Mouse (Mus musculus): ENCODE measurements at regions not wholly inside any gene's neighbourhood (a gene's known extent, or its start where the extent isn't known, plus 50 kb on each side); places are given as distances from the start of the nearest gene placed in this dataset.
"Not testable (repeated sequence)": the region's sequence is repeated elsewhere in the genome, so short reads cannot be mapped to it uniquely, and the experiment has no call there.

DNA sequence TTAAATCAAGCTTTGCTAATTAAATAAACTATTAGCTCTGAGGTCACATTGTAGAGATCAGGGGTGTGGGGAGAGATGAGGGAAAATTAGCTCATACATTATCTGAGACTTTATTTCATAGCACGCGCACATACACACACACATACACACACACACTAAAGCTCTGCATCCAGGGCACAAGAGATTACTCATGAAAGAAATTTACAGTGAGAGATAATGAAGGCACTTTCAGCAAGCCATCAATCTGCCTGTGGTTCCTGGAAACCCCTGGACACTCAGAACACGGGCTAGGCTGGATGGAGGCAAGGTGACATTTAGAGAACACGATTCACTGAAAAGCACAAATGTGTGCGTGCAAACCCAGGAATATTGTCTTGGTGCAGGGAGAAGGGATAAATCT, 60.2 kb downstream of the Scg2 start:
- DNase-seq (ENCODE audit: low read depth), result no peak

DNA sequence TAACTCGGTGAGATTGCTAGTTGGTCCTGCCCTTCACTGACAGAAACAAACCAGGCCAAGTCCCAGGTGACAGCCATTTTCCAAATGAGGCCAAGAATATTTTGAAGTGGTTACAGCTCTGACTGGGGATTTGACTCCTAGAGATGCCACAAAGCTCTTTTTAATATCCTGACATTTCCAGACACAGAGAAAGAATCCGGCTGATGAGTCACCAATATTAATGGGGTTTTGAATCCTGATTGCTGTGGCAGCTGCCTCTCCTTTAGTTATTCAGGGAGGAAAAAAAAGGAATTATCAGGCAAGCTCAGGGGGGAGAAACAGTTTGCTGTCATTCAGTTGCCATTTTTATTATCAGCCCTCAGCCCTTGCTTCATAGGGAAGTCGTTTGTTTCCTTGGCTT, 65.1 kb downstream of the Scg2 start:
- no peak for DNase-seq (ENCODE audit: low read depth)

DNA sequence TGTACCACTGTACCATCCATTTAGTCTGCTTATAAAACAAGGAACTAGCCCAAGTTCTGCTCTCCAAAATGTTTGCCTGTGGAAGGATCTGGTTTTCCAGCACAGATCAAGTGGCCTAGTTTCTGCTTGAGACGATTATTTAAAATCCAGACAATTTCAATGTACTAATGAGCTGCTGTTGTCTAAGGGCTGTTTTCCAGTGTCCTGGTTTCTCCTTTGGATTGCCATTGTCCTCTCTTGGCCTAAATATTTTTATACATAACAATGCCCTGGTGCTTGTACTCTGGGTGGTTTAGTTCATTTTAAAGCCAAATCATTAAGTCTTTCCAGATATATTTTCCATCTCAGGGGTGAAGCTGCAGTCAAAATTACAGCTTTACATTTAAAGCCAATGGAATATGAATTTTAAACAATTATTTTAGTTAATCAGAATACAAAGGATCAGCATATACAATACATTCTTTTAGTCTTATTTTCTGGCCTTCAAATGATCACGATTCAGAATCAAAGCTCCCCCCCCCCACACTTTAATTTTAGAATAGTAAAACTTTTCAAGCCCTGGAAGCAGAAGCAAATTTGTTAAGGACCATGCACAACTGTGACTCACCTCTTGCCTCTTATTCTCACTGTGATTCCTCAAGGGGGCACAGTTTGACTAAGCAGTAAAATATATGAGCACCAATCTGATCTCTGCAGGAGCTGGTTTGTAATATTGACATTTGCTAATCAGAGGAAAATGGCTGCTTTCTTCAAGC, 82.5 kb downstream of the Scg2 start:
- DNase-seq (ENCODE audit: low read depth), result no peak

GRCm38 (mm10) chr1:79346511-79346910, 93.4 kb downstream of the Scg2 start:
- DNase-seq (ENCODE audit: low read depth), result no peak

GRCm38 (mm10) chr1:79335480-79336114, 104.3 kb downstream of the Scg2 start:
- no peak for DNase-seq (ENCODE audit: low read depth)

DNA sequence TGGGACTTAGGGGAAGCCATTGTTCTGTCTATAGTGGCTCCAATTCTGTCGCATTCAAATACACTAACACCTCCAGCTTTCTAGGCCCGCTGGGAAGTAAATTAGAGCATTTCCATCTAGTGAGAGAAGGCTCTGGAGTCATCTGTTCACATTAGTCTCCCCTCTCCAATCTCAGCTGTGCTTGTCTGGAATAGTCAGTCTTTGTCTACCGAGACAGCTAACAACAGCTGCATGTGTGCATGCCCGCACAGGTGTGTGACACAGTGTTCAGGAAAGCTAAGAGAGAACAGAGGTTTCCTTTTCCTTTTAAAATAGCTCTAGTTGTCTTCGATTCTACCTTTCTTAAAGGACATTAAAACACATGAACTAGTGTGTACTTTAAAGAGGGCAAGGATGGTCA, 122.7 kb downstream of the Scg2 start:
- DNase-seq (ENCODE audit: low read depth), result no peak

DNA sequence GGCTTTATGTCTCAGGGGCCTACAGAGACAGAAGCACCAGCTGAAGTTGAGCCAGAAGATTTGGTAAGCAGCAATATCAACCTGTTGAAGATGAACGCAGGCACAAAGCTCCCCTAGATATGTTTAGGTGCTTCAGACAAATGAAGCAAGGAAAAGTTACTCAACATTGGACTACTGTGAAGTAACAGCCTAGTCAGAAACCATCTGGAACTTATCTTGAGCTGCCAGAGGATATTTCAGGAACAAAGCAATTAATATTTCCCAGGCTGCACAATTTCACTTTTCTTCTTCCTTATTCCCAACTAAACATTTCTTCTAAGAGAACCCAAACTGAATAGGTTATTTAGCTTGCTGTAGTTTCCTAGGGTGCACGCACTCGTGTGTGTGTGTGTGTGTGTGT, 125.1 kb downstream of the Scg2 start:
- DNase-seq (ENCODE audit: low read depth), result no peak

DNA sequence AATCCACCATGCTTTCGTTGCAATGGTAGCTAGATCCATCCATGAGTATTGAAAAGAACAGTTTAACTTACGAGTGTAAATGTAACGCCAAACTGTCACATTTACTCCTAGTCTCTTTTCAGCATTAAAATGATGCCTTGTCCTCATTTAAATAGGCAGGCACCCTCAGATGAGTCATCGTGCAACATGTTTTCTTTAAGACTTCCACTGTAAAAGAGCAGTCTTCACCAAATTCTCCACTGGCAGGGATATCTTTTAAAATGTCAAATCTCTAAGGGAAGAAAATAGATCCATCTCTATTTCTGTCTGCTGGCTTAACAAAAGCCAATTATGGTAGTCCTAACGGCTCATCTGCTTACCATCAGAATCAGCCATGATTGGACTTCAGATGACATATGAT, 127.8 kb downstream of the Scg2 start:
- DNase-seq (ENCODE audit: low read depth), result no peak

DNA sequence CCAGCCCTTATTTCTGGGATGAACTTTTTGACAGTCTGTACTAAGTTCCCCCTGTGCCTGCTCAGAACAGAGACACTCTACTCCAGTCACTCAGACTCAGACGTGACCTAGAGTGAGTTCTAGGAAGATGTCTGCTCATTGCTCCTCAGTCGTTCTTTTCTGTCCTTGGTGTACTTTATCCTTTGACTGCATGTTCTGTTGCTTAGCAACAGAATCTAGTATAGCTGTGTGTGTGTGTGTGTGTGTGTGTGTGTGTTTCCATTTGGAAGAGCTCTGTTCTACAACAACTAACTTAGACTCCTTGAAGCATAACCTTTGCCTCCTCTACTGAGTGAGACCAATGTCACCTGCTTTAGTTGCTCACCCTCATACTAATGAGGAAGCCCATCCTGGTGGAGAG, 136.3 kb downstream of the Scg2 start:
- no peak for DNase-seq (ENCODE audit: low read depth)

- DNase-seq (ENCODE audit: low read depth), result no peak
Measured at GRCm38 (mm10) chr1:79299639-79300038, 140.3 kb downstream of the Scg2 start.

DNA sequence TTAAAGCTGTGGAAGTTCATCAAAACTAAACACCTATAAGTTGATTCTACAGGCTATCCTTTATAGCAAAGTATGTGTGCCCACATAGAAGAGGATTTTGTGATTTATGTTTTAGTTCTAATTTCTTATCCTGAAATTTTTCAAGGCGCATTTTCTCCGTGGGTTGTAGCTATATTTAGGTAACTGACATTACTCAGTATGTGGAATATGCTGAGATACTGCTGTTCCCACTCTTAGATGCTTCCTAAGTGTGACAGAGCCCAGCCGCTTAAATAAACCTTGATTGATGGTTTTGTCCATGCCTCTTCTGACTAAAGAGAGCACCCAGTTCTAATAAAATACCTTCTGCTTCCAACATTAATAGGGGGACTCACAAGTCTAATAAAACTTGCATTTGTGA, 180.2 kb downstream of the Scg2 start:
- DNase-seq (ENCODE audit: low read depth), result no peak

DNA sequence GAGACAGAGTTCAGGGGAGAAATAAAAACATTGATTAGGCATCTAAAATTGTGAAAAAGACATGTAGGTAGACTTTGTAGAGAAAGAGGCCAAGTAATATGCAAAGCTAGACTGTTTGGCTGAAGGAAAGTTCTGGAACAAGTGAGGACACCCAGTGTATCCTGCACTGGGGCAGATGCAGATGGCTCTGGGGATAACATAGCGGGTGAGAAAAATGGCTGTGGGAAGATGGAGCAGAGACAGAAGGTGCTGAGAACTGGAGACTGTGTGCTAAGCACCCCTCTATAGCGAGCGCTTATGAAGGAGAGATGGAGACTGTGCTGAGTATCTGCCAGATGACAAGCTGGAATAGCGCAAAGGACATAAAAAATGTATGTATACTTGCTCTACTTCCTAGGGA, 226.9 kb downstream of the Scg2 start:
- no peak for DNase-seq (ENCODE audit: low read depth)

DNA sequence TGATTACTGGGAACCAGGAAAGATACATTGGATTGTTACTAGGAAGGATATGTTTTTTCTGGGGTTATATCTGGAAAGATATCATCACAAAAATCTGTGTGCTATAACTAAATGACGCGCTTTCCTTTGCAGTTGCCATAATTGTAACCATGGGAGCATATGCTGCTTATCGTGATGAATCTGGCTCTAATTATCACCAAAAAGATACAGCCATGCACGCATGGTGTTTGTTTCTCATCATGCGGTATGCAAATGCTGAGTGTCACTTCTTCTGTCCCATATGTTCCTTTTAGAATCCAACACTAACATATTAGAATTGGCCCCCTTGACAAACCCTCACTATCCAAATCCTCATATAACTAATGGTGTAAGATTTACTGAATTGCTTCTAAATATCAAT, 227.4 kb downstream of the Scg2 start:
- DNase-seq (ENCODE audit: low read depth), result no peak

DNA sequence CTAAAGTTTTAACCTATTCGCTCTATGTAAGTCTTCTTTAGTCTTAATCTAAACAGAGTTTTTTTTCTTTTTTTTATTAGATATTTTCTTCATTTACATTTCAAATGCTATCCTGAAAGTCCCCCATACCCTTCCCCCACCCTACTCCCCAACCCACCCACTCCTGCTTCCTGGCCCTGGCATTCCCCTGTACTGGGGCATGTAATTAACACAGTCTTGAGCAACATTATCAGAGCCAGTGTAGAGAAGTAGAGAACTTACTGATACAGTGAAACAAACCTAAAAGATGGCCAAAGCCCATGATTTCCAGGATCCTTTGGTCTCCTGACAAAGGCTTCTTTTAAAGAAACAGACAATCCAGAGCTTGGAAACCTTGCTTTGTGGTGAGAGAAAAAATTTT, 227.9 kb downstream of the Scg2 start:
- not testable (repeated sequence) for DNase-seq (ENCODE audit: low read depth)

DNA sequence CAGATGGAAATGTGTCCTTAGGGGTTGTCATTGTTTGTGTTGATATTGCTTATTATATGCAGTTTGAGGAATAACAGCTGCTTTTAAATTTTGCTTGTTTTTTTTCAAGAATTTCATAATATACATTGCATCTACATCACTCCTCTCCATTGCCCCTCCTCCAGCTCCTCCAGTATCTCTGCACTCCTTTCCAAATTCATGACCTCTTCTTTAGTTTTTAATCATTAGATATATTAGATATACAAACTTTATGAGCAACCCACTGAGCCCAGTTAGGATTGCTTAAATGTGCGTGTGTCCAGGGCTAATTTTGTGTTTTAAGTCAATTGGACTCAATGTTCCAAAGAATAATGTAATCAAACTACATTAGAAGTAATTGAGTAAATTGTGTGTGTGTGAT, 232.7 kb downstream of the Scg2 start:
- no peak for DNase-seq (ENCODE audit: low read depth)

DNA sequence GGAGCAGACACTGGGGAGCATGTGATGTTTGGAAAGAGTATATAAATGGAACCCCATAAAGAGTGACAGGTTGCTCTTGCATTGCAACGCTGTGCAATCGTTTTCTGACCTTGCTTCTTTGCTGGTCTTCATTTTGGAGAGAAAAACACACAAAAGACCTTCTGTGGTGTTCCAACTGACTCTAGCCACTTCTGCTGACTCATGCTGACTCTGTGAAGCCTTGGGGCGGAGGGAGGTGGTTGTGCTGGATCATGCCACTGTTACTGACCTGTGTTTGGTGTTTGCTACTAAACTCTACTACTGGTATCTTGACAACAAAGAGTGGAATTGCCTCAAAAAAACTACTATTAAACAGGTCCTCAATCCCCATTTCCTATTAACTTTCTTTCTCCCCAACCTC, 242.2 kb downstream of the Scg2 start:
- DNase-seq (ENCODE audit: low read depth), result peak; percentile 23

- DNase-seq (ENCODE audit: low read depth), result no peak
Measured at GRCm38 (mm10) chr1:79191031-79191430, 248.9 kb downstream of the Scg2 start.

DNA sequence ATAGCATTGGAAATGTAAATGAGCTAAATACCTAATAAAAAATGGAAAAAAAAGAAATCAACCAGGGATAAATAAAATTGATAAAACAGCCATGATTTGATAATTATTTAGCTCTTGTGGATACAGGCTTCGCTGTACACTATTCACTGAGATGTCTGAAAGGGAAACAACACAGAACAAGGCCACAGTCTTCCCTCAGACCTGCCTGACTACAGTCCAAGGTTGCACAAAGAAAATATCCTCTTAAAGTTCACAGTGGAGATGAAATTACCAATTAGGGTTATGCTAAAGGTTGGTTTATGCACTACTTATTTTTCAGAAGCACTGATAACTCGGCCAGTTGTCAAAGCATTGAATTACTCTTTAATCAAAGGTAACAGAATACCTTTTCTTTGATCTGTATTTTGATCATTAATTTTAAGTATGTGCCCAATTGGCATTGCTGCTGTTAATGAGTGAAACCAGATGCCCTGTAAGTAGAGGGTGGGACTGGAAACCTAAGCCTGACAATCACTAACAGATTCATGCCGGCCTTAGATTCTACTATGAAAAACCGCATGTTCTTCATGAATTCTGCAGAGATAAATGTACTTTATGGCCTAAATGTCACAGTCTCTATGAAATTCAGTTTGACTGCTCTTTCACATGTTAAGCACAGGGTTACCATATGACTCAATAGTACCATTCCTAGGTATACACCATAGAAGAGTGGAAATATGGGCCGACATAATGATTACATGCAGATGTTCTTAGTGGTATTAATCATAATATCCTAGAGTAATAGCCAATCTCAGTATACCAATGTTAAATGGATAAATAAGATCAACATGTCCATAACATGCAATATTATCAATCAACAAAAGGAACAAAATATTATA, 256.1 kb downstream of the Scg2 start:
- no peak for DNase-seq (ENCODE audit: low read depth)

DNA sequence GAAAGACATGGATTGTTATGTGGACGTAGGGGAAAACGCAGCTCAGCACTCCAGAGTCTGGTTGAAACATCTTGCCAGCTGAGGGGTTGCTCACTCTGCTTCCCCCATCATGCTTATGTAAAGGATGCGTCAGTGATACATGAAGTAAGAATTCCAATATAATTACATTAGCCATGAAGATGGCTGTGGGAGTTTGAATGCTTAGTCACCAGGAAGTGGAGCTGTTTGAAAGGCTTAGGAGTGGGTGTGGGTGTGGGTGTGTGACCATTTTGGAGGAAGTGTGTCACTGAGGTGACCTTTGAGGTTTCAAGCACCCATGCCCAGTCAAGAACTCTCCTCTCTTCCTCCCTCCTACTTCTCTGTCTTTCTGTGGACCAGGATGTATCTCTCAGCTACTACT, 295.8 kb downstream of the Scg2 start:
- DNase-seq (ENCODE audit: low read depth), result peak; percentile 2

Data from NIH3T3 (cell line).